Mouse (Mus musculus) left cerebral cortex, adult 9 months (tissue): ENCODE data around the gene Card14.
"Not testable (repeated sequence)": the region's sequence is repeated elsewhere in the genome, so short reads cannot be mapped to it uniquely, and the experiment has no call there.

Experiments
- DNase-seq, 2 experiments: peaks; one replicate each; pipeline ENCODE4 v3.0.0; 2022; ENCODE audit warnings: low spot score in 2 of 2

Gene Card14

GRCm38 (mm10) chr11:119307658-119307867 is at the start of gene Card14:
Gene Card14, plus strand, starts transcription at chr11:119307768.
- DNase-seq, result no peak

- no peak for DNase-seq
These were observed 49.4 kb upstream of the Card14 start for GRCm38 (mm10) chr11:119258216-119258571.

GRCm38 (mm10) chr11:119258572-119259322 is 48.8 kb upstream of the Card14 start:
- DNase-seq, result peak in 1 of 2 experiments; percentile 71

- DNase-seq, result no peak
These were observed 47.6 kb upstream of the Card14 start for GRCm38 (mm10) chr11:119259977-119260376.

- DNase-seq, result no peak
These were observed 43.2 kb upstream of the Card14 start for GRCm38 (mm10) chr11:119264413-119264812.

GRCm38 (mm10) chr11:119265811-119266210 is 41.8 kb upstream of the Card14 start:
- DNase-seq, result no peak

- no peak for DNase-seq
These were observed 40.3 kb upstream of the Card14 start for GRCm38 (mm10) chr11:119267241-119267674.

GRCm38 (mm10) chr11:119267768-119268556 is 39.6 kb upstream of the Card14 start, which contains the start of gene Gaa:
Gene Gaa, plus strand, starts transcription at chr11:119267887.
- DNase-seq, result peak; percentile 88 to 98

GRCm38 (mm10) chr11:119268557-119269195 is 38.9 kb upstream of the Card14 start:
- DNase-seq, result peak in 1 of 2 experiments; percentile 80

- DNase-seq, result not testable (repeated sequence)
These were observed 35.1 kb upstream of the Card14 start for GRCm38 (mm10) chr11:119272492-119272891.

- DNase-seq, result no peak
These were observed 34.2 kb upstream of the Card14 start for GRCm38 (mm10) chr11:119273186-119273930.

- DNase-seq, result no peak
These were observed 26.5 kb upstream of the Card14 start for GRCm38 (mm10) chr11:119281030-119281429.

GRCm38 (mm10) chr11:119285791-119286527 is 21.6 kb upstream of the Card14 start:
- no peak for DNase-seq

- DNase-seq, result peak in 1 of 2 experiments; percentile 31
These were observed 20.2 kb upstream of the Card14 start for GRCm38 (mm10) chr11:119287207-119287992.

- not testable (repeated sequence) for DNase-seq
These were observed 14.7 kb upstream of the Card14 start for GRCm38 (mm10) chr11:119292861-119293260.

- no peak for DNase-seq
These were observed 9.6 kb upstream of the Card14 start for GRCm38 (mm10) chr11:119297996-119298395.

- DNase-seq, result no peak
These were observed 8.7 kb upstream of the Card14 start for GRCm38 (mm10) chr11:119298917-119299316.

- peak; percentile 76 to 91 for DNase-seq
These were observed 8.0 kb upstream of the Card14 start, which contains the start of gene Eif4a3 for GRCm38 (mm10) chr11:119299391-119300245. Gene Eif4a3, minus strand, starts transcription at chr11:119300089.

- DNase-seq, result no peak
These were observed 7.2 kb upstream of the Card14 start for GRCm38 (mm10) chr11:119300246-119300935.
